Mouse (Mus musculus): ENCODE measurements around the gene Cyp4a32.
"Not testable (repeated sequence)": the region's sequence is repeated elsewhere in the genome, so short reads cannot be mapped to it uniquely, and the experiment has no call there.

Cyp4a32 gene

DNA sequence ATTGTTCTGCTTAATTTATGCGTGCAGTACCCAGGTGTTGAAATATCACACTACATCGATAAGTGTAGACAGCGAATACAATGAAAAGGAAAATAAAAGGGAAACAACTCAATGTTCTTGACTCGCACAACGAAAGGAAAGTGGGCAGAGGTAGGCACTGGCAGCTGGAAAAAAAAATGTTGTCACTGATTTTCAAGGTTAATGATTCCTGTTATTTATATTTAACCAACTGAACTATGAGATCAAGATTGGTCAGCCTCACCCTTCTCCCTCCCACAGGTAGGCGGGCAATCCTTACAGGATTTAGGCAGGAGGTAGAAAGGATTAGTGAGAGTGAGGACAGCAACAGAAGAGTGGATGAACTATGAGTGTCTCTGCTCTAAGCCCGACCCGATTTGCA, at the start of gene Cyp4a32:
Gene Cyp4a32, plus strand, starts transcription at position 359 of the 400 bp plus-strand sequence.
- DNase-seq, result not testable (repeated sequence)

DNA sequence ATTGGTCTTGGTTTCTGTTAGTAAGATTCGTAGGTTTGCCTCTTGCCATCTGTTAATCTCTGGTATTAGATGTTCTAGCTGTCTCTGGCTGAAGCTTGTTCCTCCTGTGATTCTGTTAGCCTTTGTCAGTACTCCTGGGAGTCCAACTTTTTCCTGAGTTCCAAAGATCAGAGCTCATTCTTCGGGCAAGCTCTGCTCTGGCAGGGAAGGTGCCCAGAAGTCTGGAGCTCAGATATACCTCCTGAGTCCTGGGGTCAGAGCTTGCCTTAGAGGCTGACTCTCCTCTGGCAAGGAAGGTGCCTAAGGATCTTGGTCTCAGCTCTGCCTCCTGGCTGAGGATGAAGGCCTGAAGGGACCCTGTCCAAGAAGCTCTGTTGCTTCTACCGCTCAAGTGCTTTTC, 48.0 kb upstream of the Cyp4a32 start:
- no peak for DNase-seq

DNA sequence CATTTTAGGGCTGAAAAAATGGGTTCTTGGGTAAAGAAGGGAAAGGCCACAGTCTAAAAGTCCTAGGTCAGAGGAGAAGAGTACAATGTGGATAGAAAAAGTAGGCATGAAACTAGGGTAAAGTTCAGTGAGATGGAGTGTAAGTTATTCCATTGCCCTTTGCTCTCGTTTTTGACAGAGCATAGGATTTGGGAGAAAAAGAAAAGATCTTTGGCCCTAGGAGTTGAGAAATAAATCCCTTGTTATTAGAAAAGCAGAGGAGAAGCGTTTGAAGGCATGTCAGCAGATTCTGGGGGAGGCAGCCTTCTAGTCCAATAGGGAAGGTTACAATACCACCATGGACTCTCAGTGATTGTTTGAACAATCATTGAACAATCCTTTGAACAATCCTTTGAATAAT, 45.3 kb upstream of the Cyp4a32 start:
- DNase-seq, result no peak

DNA sequence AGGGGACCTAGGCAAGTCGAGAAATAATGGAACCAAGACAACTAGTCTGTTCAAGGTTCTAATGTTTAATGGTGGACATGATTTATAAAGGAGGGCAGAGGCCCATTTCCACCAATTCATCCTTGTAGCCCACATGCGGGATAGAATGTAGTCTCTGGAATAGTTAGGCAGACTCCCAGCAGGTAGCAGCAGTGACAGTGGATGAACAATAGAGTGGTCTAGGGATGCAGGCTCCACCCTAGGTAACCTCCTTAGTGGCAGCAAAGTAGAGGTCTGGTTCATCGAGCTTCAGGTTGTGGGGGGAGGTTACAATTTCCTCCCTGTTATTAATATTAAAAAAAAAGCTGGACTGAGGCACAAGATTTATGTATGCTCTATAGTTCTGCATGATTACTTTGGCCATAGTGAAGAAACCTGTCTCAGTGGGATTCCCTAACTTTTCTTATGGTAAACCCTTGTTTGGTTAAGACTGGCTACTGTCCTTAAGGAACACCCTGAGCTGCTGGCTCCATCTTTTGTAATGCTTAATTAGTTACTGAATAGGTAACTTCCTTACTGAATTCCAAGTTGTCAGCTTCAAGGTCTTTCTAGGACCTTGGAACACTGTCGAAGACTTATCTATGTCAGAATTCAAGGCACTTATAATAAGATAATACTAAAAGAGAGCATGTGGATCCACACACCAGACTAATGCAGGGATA, 42.8 kb upstream of the Cyp4a32 start:
- DNase-seq, result no peak

DNA sequence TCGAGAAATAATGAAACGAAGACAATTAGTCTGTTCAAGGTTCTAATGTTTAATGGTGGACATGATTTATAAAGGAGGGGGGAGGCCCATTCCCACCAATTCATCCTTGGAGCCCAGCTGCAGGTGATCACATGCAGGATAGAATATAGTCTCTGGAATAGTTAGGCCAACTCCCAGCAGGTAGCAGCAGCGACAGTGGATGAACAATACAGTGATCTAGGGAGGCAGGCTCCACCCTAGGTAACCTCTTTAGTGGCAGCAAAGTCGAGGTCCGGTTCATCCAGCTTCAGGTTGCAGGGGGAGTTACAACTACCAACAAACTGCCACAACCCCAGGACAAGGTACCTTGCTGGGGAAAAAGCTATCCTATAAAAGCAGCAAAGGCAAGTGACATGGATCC, 39.5 kb upstream of the Cyp4a32 start:
- not testable (repeated sequence) for DNase-seq

DNA sequence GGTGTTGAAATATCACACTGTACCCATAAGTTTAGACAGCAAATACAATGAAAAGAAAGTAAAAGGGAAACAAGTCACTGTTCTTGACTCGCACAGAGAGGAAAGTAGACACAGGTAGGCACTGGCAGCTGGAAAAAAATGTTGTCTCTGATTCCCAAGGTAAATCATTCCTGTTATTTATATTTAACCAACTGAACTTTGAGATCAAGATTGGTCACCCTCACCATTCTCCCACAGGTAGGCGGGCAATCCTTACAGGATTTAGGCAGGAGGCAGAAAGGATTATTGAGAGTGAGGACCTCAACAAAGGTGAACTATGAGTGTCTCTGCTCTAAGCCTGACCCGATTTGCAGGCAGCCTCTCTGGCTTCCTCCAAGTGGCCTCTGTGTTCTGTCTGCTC, 37.4 kb upstream of the Cyp4a32 start, which contains the start of gene Cyp4a31:
Gene Cyp4a31, plus strand, starts transcription at position 249 of the 400 bp plus-strand sequence.
- no peak for DNase-seq

DNA sequence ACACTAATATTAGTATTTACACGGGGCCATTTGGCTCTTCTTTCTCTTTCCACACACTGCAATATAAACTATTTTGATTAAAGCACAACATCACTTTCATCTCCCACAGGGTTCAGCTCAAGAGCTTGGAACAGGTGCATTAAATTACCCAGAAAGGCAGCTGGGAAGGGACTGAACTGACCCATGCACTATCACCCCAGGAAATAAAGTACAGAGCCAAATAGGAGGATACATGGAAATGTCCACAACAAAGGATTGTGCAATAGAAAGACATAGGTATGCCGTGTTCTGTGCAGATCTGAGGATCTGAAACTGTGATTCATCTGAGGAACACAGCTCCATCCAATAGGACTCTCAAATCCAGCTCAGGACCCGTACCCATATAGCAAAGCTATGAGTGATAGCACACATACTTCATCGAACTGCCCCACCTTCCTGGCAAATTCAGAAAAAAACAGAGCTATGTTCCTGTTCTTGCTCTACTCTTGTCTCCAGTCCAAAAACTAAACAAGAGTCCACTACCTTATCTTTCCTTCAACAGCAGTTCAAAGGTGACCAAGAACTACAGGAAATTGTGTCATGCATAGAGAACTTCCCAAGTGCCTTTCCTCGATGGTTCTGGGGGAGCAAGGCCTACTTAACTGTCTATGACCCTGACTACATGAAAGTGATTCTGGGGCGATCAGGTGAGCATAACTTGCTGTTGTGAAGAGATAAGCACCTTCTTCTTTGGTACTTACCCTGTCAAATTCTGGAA, 36.1 kb upstream of the Cyp4a32 start:
- not testable (repeated sequence) for DNase-seq

DNA sequence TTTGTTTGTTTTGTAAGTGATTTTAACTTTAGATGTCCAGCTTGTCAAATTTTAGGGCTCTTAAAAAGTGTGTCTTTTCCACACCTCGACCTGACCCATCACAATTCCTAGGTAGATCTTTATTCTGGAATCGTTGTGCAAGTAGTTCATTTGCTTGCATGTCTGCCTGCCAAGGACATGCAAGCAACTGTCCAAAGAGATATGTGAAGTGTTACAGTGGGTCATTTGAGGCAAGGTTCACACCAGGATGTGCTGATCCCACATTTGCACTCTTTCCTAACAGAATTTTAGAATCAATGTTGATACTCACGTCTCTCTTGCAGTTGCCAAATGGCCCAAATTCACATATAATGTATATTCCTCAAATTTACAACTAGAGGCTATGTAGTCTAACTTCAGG, 25.5 kb upstream of the Cyp4a32 start:
- no peak for DNase-seq

DNA sequence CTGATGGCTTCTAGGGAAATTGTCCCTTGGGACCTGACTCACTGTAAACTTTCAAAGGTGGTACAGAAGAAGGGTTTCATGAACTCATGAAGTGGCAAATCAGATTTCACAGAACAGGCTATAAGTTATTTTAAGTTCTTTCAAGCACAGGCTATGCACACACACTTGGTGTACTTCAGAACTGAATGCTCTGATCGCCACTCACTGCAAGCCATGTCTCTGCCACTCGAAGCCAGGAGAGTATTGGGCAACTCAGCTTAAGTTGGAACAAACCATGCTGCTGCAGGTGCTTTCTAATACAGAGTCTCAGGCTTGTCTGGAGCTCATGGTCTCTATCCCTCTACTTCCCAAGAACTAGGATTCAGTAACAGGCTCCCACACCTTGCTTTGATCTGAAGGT, 25.0 kb upstream of the Cyp4a32 start:
- no peak for DNase-seq

DNA sequence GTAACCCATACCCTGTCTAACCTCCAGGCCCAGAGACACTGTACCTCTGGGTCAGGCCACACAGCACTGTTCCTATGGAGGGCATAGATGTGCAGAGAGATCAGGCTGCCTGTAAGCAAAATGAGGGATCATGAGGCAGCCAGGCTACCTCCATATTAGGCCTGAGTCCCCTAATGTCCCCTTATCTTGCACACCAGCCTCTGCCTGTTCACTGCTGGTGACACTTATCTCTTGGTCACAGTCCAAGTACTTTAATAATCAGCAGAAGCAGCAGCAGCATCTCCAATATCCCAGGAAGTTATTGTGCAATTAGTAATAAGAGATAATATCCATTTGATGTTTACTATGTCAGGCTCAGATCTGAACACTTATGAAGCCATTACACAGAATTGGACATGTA, 17.7 kb upstream of the Cyp4a32 start:
- no peak for DNase-seq

DNA sequence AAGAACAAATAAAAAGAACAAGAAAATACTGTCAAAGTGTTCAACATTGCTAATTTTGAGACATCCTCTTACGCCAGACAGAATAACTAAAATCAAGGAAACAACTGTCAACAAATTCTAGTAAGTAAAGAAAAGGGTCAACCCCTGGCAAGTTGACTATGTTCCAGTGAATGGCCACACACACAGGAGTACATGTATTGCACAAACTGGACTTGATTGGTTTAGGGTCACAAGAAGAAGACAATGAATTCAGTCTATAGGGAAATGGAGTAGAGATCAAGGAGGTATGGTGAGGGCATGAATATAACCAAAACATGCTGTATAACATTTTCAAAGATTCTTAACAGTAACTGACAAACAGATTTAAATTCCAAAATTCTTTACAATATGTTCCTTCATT, 4.4 kb upstream of the Cyp4a32 start:
- no peak for DNase-seq

DNA sequence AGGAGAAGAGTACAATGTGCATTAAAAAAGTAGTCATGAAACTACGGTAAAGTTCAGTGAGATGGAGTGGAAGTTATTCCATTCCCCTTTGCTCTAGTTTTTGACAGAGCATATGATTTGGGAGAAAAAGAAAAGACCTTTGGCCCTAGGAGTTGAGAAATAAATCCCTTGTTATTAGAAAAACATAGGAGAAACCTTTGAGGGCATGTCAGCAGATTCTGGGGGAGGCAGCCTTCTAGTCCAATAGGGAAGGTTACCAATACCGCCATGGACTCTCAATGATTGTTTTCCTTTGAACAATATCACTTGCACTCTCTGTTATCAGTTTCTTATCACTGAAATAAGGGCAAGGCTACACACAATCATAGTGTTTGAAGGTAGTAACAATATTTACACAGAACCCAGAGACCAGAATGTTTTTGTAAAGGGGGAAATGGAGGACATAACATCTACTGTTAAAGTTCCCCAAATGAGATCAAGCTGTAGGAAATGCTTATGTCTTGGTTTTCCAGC, 3.9 kb upstream of the Cyp4a32 start:
- DNase-seq, result no peak

DNA sequence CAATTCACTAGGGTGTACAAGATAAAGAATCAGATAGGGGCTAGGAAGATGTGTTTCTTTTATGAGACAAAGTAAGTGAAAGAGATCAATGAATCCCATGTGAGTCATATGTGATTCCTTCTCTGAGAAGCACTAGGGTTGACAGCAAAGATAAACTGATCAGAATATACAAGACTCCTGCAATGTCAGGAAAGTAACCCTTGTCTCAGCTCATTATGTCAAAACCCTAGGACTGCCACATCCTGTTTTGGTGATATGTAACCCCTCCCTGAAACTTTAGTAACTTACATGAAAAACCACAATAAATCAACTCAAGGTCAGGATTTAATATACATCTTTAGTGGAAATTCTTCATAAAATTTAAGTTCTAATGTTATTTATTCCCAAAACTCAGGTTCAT, 13.2 kb downstream of the Cyp4a32 start:
- no peak for DNase-seq

DNA sequence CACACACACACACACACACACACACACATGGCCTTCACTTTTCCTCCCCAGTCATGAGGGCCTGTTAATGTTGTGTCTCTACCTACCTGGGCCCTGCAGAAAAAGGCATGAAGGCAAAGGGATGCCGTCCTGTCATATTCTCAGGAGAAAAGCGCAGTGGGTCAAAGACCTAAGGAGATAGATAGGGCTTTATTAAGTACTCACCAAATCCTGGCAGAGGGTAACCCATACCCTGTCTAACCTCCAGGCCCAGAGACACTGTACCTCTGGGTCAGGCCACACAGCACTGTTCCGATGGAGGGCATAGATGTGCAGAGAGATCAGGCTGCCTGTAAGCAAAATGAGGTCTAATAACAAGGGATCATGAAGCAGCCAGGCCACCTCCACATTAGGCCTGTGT, 24.8 kb downstream of the Cyp4a32 start:
- not testable (repeated sequence) for DNase-seq

DNA sequence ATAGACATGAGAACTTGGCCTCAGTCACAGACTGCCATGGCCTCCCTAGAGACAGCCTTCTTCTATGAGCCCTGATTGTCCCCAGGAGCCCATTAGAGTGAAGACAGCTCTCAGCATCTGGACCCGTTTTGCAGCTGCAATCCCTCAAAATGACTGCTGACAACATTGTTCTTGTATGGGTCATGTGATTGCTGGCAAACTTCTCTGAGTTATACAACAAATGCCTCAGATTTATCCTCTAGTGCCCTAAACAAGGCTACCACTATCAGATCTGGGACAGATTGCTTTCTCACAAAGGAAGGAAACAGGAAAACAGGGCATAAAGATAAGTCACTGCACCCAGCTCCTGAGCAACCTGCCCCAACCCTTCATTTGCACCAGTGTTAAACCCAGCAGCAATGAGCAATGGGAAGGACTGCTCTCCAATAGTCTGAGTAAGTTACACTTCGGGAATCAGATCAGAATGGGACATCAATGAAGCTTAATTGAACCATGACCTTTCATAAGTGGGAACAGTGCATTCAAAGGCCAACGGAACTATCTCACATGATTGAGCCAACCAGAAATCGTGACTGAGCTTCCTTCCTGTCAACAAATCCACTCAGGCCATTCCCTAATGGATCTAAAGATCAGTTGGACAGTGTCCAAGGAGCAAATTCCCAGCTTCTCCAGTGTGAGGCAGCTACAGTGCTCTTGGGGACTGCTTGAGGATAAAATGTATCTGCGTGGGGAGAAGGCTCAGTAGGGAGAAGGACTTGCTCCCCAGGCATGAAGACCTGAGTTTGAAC, 42.4 kb downstream of the Cyp4a32 start:
- DNase-seq, result no peak

DNA sequence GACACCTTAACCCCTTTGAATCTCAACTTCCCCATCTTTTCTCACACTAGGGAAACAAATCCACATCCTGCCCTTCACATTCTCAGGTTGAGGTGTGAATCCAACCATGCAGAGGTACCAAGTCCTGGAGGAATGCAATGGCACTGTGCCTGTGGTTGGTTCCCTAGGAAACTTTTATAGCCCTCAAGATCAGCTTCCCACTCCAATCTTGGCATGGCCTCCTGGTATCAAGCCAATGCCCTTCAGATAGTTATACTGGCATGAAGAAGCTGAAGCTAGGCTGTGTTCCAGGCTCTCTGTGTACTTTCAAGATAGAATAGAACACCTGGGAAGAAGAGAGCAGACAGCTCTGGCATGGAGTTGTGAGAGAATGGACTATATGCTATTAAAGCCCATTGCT, 44.6 kb downstream of the Cyp4a32 start:
- no peak for DNase-seq

DNA sequence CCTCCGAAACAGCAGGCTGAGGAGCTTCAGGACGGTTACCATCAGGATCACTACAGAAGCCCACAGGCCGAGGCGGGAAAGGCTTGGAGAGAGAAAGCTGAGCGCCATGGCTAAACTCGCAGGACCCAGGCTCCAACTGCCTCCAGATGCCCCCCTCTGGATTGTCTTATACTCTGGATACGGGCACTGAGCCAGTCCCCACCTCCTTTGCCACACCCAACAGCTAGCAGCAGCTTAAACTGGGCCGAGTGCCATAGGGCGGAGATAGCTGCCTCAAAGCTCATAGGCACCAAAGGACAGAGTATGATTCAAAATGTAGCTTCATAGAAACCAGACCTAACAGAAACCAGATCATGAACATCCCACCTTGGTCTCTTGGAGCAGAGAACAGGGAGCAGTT, 46.8 kb downstream of the Cyp4a32 start, which contains the start of gene Cyp4b1:
Gene Cyp4b1, minus strand, starts transcription at position 144 of the 400 bp plus-strand sequence.
- no peak for DNase-seq

DNA sequence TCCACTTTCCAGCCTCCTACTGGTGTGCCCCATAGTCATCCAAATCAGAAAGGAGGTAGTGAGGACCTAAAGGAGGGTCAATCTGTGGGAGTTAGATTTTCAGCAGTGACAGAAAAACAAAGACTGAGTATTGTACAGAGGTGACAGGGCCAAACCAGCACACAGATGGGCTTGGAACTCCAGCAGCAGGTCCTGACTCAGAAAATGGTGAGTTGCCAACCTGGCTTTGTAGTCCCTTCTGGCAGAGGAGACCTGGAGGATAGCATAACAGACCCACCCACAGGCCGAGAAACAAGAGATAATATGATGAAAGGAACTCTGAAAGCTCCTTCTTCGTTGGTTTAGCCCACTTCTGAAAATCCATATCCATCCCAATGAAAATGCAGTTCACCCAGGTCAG, 48.0 kb downstream of the Cyp4a32 start:
- no peak for DNase-seq

DNA sequence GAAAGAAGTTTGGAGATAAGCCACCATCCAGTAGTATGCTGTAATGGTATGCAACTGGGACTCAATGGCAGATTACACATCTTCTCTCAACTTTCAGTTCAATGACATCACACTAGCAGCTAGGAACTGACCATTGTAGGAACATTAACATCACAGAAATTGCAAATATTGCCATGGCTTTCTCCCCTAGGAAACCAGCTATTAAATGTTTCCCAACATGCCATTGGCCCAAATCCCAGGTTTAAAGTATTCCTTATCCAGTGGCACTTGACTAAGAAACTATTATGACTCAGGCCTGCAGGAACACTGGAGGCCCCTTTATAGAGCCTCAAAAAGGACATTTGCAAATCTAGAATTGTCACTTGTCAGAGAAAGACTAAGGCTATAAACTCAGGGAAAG, 48.6 kb downstream of the Cyp4a32 start:
- DNase-seq, result no peak

DNA sequence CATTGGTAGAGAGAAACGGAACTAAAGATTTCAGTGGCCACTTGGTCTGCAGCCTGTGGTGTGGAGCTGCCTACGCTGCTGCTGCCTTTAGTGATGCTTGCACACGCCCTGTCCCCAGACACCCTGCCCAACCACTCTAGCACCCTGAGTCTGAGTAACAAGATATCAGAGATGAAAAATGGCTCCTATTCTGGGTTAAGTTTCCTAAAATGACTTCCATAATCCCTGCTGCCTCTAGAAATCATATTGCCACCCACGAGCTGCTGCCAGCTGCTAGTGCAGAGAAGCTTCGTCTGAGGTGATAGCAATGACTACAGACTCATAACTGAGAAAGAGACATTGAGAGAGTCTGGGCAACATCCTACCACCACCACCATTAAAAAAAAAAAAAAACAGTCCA, 50.1 kb downstream of the Cyp4a32 start:
- DNase-seq, result no peak

DNA sequence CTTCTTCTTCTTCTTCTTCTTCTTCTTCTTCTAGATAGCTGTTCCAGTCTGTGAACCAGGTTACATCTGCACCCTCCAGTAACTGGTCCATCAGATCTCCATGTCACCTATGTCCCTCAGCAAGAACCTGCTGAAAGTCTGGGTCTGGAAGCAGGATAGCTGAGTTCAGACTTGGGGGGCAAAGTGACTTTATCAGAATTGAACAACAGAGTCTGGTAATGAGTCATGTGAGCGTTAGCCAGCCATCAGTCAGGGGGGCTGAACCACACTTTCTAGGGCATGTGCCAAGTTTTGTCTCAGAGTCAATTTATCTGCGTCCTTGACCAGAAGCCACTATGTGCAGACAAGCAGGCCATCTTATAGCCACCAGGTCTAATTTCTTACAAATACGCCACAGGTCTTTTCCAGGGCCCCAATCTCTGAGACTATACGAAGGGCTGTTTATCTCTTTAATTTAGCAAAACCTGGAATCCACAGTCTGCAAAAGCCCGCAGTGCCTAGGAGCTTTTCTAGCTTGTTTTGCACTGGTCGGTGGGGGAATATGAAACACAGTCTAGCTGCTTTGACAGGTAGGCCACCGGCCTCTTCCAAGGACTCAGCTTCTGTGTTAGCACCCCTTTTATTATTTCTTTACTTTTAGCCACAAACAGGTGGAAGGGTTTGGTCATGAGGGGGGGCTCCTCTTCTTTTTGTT, 55.2 kb downstream of the Cyp4a32 start:
- DNase-seq, result not testable (repeated sequence)

DNA sequence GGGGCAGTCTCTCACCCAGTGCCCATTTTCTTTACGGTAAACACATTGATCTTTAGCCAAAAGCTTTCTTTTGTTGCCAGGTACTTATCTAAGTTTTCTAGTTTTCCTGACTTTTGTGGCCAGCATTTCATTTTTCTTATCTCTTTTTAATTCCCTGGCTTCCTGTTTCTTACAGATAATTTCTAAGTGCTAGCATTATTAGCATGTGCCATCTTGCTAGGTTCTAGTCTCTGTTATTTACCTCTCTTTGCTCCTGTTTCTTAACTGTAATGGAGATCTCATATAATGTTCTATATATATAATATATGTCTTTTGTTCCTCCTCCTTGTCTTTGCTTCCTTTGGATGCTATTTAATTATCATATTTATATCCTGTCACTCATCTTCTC, 55.8 kb downstream of the Cyp4a32 start:
- DNase-seq, result not testable (repeated sequence)

Data from layer of hippocampus, adult 9-11 months (tissue).